Mouse (Mus musculus): ENCODE data around the gene Smtn. TPM values are rescaled to one million over a fixed set of nuclear protein-coding genes. Genes with fewer than 3 reads are reported as not detected.

The Smtn gene
- polyA plus RNA-seq, 1 experiment, result 51.6 TPM

- no peak overlapping the region for H3K4me3 ChIP-seq (replicated peaks; ENCODE audit: extremely low read depth, low read depth, low read length)
- H3K4me1 ChIP-seq (ENCODE audit: control insufficient read depth, insufficient read depth, low read length), result peaks cover 2% of the 10 kb centered on the region; the same call in 1 of the 2 replicates
- DNase-seq, result no peak
- no peak for TF ChIP-seq POLR2A (IDR thresholded peaks at IDR 0.05; ENCODE audit: borderline replicate concordance, extremely low read depth, low read depth, low read length)
- no peak for TF ChIP-seq CTCF (IDR thresholded peaks at IDR 0.05; ENCODE audit: insufficient read depth, low read length)
- 87% methylated on average over 16 of the region's 16 CpGs for WGBS
Observed at GRCm38 (mm10) chr11:3532101-3532931, 8.1 kb downstream of the Smtn start.

- TF ChIP-seq POLR2A (IDR thresholded peaks at IDR 0.05; ENCODE audit: borderline replicate concordance, extremely low read depth, low read depth, low read length) (no peak), CTCF (IDR thresholded peaks at IDR 0.05; ENCODE audit: insufficient read depth, low read length) (no peak)
- WGBS, result 81% methylated on average over 6 of the region's 6 CpGs
Observed at GRCm38 (mm10) chr11:3531634-3532033, 8.8 kb downstream of the Smtn start.

GRCm38 (mm10) chr11:3530731-3531130 lies 9.7 kb downstream of the Smtn start:
- no peak overlapping the region for H3K4me3 ChIP-seq (replicated peaks; ENCODE audit: extremely low read depth, low read depth, low read length)
- TF ChIP-seq CTCF (IDR thresholded peaks at IDR 0.05; ENCODE audit: insufficient read depth, low read length) (no peak), POLR2A (IDR thresholded peaks at IDR 0.05; ENCODE audit: borderline replicate concordance, extremely low read depth, low read depth, low read length) (no peak)
- WGBS, result 100% methylated on average over 3 of the region's 3 CpGs

More at GRCm38 (mm10) chr11:3531634-3532033, 8.8 kb downstream of the Smtn start:
- Histone ChIP-seq H3K4me1 (ENCODE audit: control insufficient read depth, insufficient read depth, low read length) (peaks cover 2% of the 10 kb centered on the region; the same call in 1 of the 2 replicates), H3K4me3 (replicated peaks; ENCODE audit: extremely low read depth, low read depth, low read length) (no peak overlapping the region)
- DNase-seq, result no peak

GRCm38 (mm10) chr11:3529476-3530252 lies 10.7 kb downstream of the Smtn start:
- no peaks in the 10 kb centered on the region for H3K4me1 ChIP-seq (ENCODE audit: control insufficient read depth, insufficient read depth, low read length)
- TF ChIP-seq POLR2A (IDR thresholded peaks at IDR 0.05; ENCODE audit: borderline replicate concordance, extremely low read depth, low read depth, low read length), result no peak
- TF ChIP-seq CTCF (IDR thresholded peaks at IDR 0.05; ENCODE audit: insufficient read depth, low read length), result no peak
- H3K4me3 ChIP-seq (replicated peaks; ENCODE audit: extremely low read depth, low read depth, low read length), result no peak overlapping the region
- WGBS, result 72% methylated on average over 20 of the region's 20 CpGs
- no peak for DNase-seq

More at GRCm38 (mm10) chr11:3530731-3531130, 9.7 kb downstream of the Smtn start:
- no peak for DNase-seq
- H3K4me1 ChIP-seq (ENCODE audit: control insufficient read depth, insufficient read depth, low read length), result no peaks in the 10 kb centered on the region

GRCm38 (mm10) chr11:3528208-3528607 lies 12.2 kb downstream of the Smtn start:
- H3K4me3 ChIP-seq (replicated peaks; ENCODE audit: extremely low read depth, low read depth, low read length), result no peak overlapping the region
- 94% methylated on average over 6 of the region's 6 CpGs for WGBS
- DNase-seq, result no peak
- H3K4me1 ChIP-seq (ENCODE audit: control insufficient read depth, insufficient read depth, low read length), result no peaks in the 10 kb centered on the region
- TF ChIP-seq CTCF (IDR thresholded peaks at IDR 0.05; ENCODE audit: insufficient read depth, low read length), result no peak
- TF ChIP-seq POLR2A (IDR thresholded peaks at IDR 0.05; ENCODE audit: borderline replicate concordance, extremely low read depth, low read depth, low read length), result no peak

- no peak for DNase-seq
- 83% methylated on average over 8 of the region's 8 CpGs for WGBS
- no peak for TF ChIP-seq CTCF (IDR thresholded peaks at IDR 0.05; ENCODE audit: insufficient read depth, low read length)
- TF ChIP-seq POLR2A (IDR thresholded peaks at IDR 0.05; ENCODE audit: borderline replicate concordance, extremely low read depth, low read depth, low read length), result no peak
- Histone ChIP-seq H3K4me1 (ENCODE audit: control insufficient read depth, insufficient read depth, low read length) (no peaks in the 10 kb centered on the region), H3K4me3 (replicated peaks; ENCODE audit: extremely low read depth, low read depth, low read length) (no peak overlapping the region)
Observed at GRCm38 (mm10) chr11:3527766-3528165, 12.6 kb downstream of the Smtn start.

GRCm38 (mm10) chr11:3526979-3527738 lies 13.3 kb downstream of the Smtn start:
- DNase-seq, result no peak
- Histone ChIP-seq H3K4me1 (ENCODE audit: control insufficient read depth, insufficient read depth, low read length) (no peaks in the 10 kb centered on the region), H3K4me3 (replicated peaks; ENCODE audit: extremely low read depth, low read depth, low read length) (no peak overlapping the region)
- no peak for TF ChIP-seq CTCF (IDR thresholded peaks at IDR 0.05; ENCODE audit: insufficient read depth, low read length)
- TF ChIP-seq POLR2A (IDR thresholded peaks at IDR 0.05; ENCODE audit: borderline replicate concordance, extremely low read depth, low read depth, low read length), result no peak
- 91% methylated on average over 24 of the region's 24 CpGs for WGBS

GRCm38 (mm10) chr11:3526207-3526606 lies 14.2 kb downstream of the Smtn start:
- no peak for DNase-seq
- 79% methylated on average over 9 of the region's 9 CpGs for WGBS
- TF ChIP-seq POLR2A (IDR thresholded peaks at IDR 0.05; ENCODE audit: borderline replicate concordance, extremely low read depth, low read depth, low read length) (no peak), CTCF (IDR thresholded peaks at IDR 0.05; ENCODE audit: insufficient read depth, low read length) (no peak)
- no peak overlapping the region for H3K4me3 ChIP-seq (replicated peaks; ENCODE audit: extremely low read depth, low read depth, low read length)
- H3K4me1 ChIP-seq (ENCODE audit: control insufficient read depth, insufficient read depth, low read length), result no peaks in the 10 kb centered on the region

GRCm38 (mm10) chr11:3525560-3525959 lies 14.9 kb downstream of the Smtn start:
- TF ChIP-seq CTCF (IDR thresholded peaks at IDR 0.05; ENCODE audit: insufficient read depth, low read length) (no peak), POLR2A (IDR thresholded peaks at IDR 0.05; ENCODE audit: borderline replicate concordance, extremely low read depth, low read depth, low read length) (no peak)
- Histone ChIP-seq H3K4me1 (ENCODE audit: control insufficient read depth, insufficient read depth, low read length) (no peaks in the 10 kb centered on the region), H3K4me3 (replicated peaks; ENCODE audit: extremely low read depth, low read depth, low read length) (no peak overlapping the region)
- 87% methylated on average over 4 of the region's 4 CpGs for WGBS
- DNase-seq, result no peak

Data from lung, adult 2 months (tissue).